Mouse (Mus musculus) cerebellum, postnatal 14 days (tissue): ENCODE results near the gene Akirin2.
"Not testable (repeated sequence)": the region's sequence is repeated elsewhere in the genome, so short reads cannot be mapped to it uniquely, and the experiment has no call there.

Experiments used
- DNase-seq, 2 experiments: peaks; one replicate each; pipeline ENCODE4 v3.0.0; 2021; ENCODE audit warnings: mixed read lengths in 2 of 2

Akirin2 gene

DNA sequence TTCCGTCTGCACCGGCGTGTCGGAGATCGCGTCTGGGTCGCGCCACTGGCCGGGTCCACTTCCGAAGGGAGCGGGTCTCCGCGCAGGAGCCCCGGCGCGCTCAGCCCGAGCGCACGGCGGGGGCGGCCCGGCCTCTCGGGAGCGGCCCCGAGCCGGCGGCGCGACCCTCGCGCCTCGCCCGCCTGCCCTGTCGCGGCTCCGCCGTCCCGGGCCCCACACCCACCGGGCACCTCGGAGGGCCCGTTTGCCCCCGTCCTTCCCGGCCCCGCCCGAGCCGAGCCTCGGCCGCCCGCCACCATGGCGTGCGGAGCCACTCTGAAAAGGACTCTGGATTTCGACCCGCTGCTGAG lies at the start of gene Akirin2:
Gene Akirin2 (plus strand): TSS at position 190 of the 350 bp plus-strand sequence.
- peak in 1 of 2 experiments; percentile 56 for DNase-seq

DNA sequence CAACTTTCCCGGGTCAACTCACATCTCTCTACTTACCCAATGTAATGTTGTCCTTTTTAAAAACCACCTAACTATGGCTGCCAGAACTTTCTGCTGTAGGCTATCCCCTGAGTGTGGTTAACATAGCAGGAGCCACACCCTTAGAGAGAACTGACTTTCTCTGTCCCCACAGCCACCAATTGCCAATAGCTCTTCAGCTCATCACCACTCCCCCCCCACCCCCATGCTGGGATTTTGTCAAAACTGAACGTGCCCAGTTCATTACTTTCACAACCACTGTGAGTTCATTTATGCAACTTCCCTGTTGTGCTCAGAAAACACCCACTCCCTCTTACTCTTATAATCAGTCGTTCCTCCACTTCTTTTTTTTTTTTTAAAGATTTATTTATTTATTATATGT lies 40.4 kb upstream of the Akirin2 start:
- DNase-seq, result no peak

- DNase-seq, result peak; percentile 83 to 91
Measured at GRCm38 (mm10) chr4:34522846-34523245, 27.9 kb upstream of the Akirin2 start.

DNA sequence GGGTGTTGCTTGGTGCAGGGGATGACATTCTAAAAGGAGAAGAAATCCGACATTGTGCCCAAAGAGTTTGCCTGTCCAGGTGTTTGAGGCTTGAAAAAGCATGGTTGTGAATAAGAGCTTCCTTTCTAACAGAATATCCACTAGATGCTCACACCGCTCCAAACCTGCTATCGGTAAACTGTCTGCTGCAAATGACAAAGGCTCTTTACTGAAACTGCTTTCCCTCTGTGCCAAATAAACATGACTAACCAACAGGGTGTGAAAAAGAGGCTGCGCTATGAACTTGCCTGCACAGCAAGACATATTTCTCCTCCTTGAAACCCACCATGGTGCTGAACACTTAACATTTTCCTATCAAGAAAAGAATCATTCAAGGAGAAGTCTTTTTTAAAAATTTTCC lies 27.2 kb upstream of the Akirin2 start:
- peak; percentile 9 to 53 for DNase-seq

DNA sequence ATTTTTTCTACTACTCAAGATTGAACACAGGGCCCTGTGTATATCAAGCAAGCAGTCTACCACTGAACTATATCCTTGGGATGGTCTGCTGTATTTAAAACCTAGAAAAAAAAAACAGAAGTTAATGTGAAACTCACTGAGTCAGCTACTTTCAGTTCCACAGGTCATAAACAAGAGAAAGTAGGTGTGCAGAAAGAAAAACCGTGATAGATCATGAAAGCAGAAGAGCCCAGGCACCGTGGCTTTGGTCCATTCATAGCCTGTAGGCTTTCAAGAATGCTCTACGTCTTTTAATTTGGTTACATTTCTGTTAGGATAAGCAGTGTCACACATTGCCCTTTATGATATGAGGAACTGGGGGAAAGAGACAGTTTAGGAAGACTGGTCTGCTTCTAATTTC lies 24.0 kb upstream of the Akirin2 start:
- DNase-seq, result no peak

DNA sequence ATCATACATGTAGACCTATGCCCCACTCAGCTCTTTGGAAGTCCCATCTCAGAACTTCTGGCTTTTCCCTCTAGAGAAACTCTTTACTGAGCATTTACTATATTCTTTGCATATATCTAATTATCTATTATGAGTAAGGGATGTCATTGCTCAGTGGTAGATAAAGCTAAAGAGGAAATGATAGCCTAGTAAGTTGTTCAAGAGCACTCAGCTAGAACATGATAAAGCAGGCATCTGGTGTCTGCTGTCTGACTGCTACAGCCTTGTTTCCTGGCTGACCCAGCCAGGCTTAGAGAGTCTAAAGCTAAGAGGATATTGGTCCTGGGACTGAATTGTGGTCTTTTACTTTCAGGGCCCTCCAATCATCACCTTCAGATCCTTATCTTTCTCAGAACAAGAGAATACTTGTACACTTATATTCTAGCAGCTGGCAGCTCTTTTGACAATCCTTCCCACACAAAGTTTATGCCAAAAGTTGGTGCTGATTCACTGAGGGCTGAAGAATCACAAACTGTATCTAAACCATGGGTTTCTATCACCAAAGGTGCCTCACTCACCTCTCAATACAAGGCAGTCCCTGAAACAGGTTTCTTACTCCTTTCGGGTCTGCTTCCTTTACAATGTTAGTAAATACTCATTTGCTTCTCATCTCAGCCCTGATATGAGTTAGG lies 22.2 kb upstream of the Akirin2 start:
- no peak for DNase-seq

DNA sequence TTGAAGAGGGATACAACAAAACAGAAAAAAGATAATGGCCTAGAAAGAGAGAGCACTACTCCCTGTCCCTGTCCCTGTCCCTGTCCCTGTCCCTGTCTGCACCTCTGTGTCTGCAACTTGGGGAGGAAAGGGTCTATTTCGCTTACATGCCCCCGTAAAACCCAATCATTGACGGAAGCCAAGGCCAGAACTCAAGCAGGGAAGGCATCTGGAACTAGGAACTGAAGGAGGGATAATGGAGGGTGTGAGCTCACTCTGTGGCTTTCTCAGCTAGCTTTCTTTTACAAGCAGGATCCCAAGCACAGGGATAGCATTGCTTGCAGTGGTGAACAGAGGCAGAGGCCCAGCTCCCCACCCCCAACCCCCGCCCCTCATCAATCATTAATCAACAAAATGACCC lies 21.4 kb upstream of the Akirin2 start:
- peak; percentile 32 to 46 for DNase-seq

- DNase-seq, result peak; percentile 88
Measured at GRCm38 (mm10) chr4:34529941-34530340, 20.8 kb upstream of the Akirin2 start.

DNA sequence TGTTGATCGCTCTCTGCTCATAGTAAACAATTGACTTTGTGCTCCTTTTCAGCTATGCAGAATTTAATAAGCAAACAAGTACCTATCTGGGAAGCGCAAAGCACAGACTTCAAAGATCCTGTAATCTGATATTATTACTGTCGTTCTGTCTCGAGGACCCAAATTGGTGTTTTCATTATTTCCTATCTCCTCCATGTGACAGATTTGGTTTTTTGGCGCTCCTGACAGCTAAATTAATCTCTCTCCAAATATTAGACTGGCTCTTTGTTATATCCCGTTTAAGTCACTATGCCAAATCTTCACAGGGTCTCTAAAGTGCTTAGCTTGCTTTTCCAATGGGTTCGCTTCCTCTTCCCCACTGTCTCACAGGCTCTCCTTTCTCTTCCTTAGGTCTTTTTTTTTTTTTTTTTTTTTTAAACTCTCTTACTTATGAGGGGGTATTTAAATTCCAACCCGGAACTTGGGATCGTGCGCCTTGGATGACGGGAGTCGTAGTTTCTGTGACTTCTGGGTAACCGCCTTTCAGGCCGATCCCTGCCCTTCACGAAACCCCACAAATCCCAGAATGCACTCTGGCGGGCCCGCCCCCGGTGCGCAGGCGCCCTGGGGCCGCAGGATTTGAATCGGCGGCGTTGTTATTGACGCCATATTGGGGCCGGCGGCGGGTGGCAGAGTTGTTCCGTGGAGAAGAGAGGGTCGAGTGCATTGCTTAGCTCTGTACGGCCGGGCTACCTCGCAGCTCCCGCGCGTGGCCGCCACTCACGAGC lies 573 bp upstream of the Akirin2 start:
- DNase-seq, result peak; percentile 95 to 98

DNA sequence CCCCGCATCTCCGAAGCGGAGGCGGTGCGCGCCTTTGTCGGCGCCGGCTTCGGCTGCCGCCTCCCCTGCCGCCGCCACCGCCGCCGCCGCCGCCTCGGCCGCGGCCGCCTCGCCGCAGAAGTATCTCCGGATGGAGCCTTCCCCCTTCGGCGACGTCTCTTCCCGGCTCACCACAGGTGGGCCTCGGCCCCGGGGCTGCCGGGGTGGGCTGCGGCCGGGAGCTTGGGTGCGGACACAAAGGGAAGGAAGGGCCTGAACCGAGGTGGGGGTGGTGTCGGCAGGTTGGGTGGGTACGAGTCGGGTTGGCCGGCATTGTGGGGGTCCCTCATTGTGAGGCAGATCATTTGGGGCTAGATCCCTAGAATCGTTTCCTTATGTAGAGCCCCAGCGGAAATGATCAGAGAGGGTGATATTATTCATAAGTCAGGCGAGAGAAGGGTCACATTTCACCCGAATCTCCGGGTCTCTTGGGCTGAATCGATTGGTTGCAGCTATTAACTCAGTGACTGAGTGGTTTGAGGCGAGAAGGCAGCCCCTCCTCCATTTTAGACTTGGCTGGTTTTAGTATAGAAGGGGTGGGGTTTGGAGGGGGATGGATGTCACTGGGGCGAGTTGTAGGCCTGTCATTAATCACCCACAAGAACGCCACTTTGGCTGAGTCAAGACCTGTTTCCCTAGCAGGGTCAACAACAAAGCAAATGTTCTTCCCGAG lies 517 bp downstream of the Akirin2 start:
- DNase-seq, result peak; percentile 66 to 67

DNA sequence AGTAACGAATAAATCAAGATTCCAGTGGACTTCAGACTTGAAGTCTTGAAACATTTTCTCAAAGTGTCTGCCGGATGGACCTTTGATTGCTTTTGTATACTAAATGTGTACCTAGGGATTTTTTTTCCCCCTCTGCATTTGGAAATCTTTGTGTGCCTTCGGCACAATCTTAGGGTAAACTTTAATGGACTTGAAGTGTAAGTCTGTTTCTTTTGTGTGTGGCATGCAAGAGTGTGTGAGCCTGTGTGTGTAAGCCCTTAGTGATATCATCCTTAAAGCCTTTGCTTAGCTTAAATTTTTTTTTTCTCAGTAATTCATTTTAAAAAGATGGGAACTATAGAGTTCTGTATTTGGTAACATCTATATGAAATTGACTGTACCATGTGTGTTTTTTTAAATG lies 1.2 kb downstream of the Akirin2 start:
- DNase-seq, result no peak

DNA sequence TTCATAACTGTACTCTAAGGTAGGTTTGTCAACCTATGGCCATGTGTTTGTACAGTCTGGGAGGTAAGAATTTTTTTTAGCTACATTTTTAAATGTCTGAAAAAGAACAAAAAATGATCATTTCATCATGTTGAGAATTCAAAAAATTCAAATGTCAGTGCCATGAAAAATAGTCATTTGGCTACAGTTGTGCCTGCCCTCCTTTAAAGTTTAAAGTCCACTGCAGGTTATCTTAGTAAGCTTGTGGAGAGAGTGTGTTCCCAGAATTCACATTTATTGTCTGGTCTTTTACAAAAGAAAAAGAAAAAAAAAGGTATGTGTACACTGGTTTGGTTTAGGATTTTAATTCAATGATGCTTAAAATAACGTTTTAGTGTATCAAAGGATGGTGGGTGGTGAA lies 3.9 kb downstream of the Akirin2 start:
- DNase-seq, result no peak

- no peak for DNase-seq
Measured at GRCm38 (mm10) chr4:34555604-34556003, 4.9 kb downstream of the Akirin2 start.

DNA sequence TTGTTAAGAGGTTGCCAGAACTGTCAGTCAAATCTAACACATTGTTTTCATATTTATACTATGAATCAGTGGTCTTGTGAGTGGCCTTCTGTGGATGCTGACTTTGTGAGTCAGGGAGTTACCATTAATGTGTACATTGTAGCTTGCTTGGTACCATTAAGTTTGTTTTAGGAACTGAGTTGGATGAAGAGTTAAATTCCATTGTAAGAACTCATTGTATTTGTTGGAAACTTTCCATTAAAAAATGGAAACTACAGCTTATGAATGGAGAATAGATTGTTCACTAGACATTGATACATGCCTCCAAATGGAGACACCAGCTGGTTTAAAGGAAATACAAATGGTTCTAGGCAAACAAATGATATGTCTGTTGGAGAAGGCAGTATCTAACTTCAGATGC lies 5.4 kb downstream of the Akirin2 start:
- DNase-seq, result no peak

GRCm38 (mm10) chr4:34560971-34561370 lies 10.2 kb downstream of the Akirin2 start:
- DNase-seq, result peak; percentile 59 to 63

DNA sequence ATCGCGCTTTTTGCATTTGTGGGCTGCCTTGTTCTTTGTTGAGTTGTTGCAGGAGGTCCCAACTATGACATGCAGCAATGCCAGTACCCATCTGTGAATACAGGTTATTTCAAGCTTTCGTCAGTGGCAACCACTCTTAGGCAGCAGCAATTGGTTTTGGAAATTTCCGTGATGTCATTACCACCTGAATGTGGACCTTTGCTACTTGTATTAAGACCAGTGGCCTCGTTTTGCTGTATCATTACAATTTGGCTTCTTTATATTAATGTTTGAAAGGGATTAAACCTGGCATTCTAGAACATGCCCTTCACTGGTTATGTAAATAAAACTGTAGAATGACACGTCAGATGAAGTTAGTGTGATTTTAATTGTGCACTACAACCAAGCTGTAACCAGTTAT lies 15.5 kb downstream of the Akirin2 start:
- DNase-seq, result no peak

- DNase-seq, result no peak
Measured at GRCm38 (mm10) chr4:34572876-34573275, 22.1 kb downstream of the Akirin2 start.

DNA sequence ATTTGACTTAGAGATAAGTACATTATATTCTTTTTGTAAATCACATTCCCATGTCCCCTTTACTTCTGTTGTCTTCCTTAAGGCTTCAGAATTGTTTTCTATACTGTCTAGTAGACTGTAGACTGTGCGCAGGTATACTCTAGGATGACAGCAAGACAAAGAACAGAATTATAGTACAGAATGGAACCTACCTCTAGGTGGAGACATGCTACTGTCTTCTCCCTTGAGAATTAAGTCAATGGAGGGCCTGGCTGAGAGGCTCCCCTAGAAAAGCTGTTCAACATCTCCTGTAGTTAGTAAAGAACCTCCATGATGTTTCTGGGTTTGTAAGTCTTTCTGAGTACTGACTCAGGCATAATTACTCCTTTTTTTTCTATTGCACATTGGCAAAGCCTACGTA lies 26.3 kb downstream of the Akirin2 start:
- no peak for DNase-seq

DNA sequence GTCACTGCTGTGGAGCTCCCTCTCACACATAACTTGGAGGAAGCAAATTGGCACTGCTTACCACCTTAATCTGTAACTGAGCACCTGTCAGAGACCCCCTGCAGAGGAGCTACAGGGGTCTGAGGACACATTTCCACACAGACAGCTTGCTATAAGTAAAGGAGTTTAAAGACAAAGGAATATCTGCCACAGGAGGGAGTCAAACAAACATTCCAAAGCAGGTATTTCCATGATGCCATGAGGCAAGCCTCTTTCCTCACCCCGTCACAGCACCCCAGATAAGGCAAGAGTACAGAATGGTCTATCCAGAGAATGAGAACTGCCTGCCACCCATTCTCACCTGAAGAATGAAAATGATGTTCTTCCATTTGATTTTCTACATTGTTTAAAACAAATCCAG lies 28.5 kb downstream of the Akirin2 start:
- no peak for DNase-seq

GRCm38 (mm10) chr4:34581489-34581888 lies 30.8 kb downstream of the Akirin2 start:
- not testable (repeated sequence) for DNase-seq

DNA sequence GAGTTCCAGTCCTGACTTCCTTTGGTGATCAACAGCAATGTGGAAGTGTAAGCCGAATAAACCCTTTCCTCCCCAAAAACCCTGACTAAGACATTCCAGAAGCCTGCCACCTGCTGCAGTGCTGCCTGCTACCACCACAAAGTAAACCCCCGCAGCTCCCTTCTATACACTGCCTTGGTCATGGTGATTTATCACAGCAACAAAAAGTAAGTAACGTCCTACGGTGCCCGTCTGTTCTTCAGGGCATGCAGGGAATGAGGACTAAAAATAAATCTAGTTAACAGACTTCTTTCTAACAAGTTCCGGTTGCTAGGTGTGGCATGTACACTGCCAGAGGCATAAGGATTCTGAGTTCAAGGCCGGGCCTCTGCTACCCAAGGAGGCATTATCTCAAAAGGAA lies 31.3 kb downstream of the Akirin2 start:
- no peak for DNase-seq

- no peak for DNase-seq
Measured at GRCm38 (mm10) chr4:34582476-34582875, 31.7 kb downstream of the Akirin2 start.

GRCm38 (mm10) chr4:34583427-34583826 lies 32.7 kb downstream of the Akirin2 start:
- DNase-seq, result no peak
